In the genomic region with DNA sequence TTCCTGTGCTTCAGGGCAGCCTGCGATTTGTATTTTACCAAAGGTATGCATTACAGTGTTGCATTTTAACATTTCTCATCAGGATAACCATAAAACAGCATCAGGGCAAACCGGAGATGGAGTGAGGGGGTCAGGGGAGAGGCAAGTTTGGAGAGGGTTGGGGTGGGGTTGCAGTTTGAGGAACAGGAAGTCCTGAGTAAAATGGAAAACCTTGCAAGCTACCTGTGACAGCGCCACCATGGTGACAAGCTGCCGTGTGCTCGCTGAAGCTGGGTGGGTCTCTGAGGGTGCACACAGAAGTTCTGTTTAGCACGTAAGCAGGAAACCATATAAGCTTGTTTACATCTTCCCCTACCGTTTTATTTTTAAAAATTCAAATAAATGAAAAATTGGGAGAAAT, we compare ENCODE assay signal across 13 mouse cellular contexts. TPM values are rescaled to one million over a fixed set of nuclear protein-coding genes. Genes with fewer than 3 reads are reported as not detected.
A peak's percentile ranks its signal among the peaks of the same experiment; 100 is the strongest.
DNase-seq lines count a peak whose midpoint lies in the region; ATAC-seq lines count a peak whose summit lies in the region.
"Had no signal": no experiment of that assay in that cellular context is flagged by ENCODE, and none has a peak within 500 bp of the region (broad histone marks: within the 10 kb centered on the region; RNA-seq: fewer than 3 reads in every experiment).

No protein-coding gene starts in this region.

- ATAC-seq in activated CD4-positive, CD25-positive, alpha-beta regulatory T cell, adult 4 months: peak; percentile 79
- ATAC-seq: forebrain, embryonic 13.5 days; intestine, postnatal 0 days; liver, embryonic 12.5 days had no signal

- peak; percentile 14 for DNase-seq in lung, postnatal 36 days
- DNase-seq in lung, postnatal 14 days: no peak
- peak; percentile 75 for DNase-seq in naive thymus-derived CD4-positive, alpha-beta T cell, adult 2 months (ENCODE audit: low read depth)
- peak; percentile 72 for DNase-seq in thymus, postnatal 25 days
- DNase-seq in cerebellum, postnatal 4 days (ENCODE audit: low spot score in 2 of 2): no peak
- no peak for DNase-seq in cerebellum, adult 11-12 months
- no peak for DNase-seq in cerebellum, postnatal 36 days
- DNase-seq: kidney, postnatal 25 days; right cerebral cortex, postnatal 25 days had no signal

RNA-seq across cellular contexts. Expression of a gene that starts 25.5 kb away (rescaled TPM):
- 1 to 10 TPM; 8.2 to 8.3 TPM for polyA plus RNA-seq in activated CD4-positive, CD25-positive, alpha-beta regulatory T cell, adult 4 months (2017; shearing (Covaris generic))

Comparison
In these comparisons a context has a peak if more than half of its experiments do, and no peak if none do; other contexts are left out.
1. DNase-seq: peak in lung, postnatal 36 days (single experiment), naive thymus-derived CD4-positive, alpha-beta T cell, adult 2 months (single experiment) and thymus, postnatal 25 days (single experiment); none in lung, postnatal 14 days (single experiment), cerebellum, postnatal 4 days (0 of 2), cerebellum, adult 11-12 months (single experiment) and cerebellum, postnatal 36 days (0 of 2).